Mouse (Mus musculus) embryo, embryonic 10.5 days (tissue): ENCODE results near the gene Col13a1.
A peak's percentile ranks its signal among the peaks of the same experiment; 100 is the strongest.

ENCODE experiments used
- DNase-seq: peaks from one replicate; pipeline ENCODE4 v3.0.0-alpha.2; 2015; ENCODE audit warnings: low spot score

Gene Col13a1

DNA sequence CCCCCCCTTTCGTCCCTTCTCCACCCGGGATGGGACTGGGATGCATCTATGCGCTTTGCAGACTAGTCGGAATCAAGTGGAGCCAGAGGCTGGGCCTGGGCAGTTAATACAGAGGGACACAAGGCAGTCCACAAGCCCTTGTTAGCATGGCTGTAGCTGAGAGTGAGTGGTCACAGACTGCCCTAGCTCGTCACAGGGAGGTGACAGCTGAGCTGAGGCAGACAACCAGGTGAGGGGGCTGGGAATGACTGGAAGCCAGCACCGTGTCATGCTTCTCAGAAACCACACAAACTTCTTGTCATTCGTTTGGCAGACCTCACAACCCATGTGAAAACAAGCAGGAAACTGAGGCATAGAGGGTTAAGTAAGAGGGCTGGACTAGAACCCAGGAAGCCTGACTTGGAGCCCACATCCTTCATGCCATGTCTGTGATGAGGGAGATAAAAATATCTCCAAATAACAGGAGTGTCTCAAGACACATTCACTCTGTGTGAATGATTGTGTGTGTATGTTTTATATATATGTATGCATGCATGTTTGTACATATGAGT is 10.8 kb downstream of the Col13a1 start:
- DNase-seq, result no peak

DNA sequence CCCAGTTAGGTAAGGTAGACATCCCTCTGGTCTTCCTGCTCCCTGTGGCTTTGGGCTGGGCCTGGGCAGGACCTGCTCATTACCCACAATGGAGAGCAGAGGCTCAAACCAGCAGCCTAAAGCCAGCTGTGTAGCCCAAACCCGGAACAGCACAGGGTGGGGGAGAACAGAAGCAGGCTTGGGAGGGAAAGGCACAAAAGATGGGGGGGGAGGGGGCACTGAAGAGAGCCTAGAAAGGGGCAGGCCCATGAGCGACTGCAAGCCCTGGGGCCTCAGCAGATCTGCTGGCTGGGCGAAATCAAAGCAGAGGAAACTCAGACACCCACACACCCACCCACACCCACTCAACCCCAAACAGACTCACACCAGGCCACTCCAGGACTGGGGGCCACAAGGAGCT is 11.7 kb downstream of the Col13a1 start:
- no peak for DNase-seq

DNA sequence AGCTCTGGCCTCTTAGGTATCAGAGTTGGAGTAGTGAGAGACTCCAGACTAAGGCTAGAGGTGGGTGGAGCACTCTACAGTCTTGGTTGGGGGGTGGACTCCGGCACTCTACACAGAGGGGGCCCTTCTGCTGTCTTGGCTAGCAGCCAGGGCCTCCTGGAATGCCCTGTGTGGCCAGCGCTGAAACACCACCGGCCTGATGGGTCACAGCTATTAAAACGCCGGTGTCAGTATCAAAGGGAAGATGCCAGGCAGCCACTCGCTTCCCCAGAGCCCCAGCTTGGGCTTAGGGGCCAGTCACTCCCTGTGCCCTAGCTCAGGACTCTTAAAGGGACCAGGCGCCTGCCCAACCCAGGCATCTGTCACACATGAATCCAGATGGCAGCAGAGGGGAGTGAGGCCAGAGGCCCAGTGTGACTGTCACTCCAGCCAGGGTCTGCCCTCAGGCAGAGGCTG is 13.5 kb downstream of the Col13a1 start:
- no peak for DNase-seq

DNA sequence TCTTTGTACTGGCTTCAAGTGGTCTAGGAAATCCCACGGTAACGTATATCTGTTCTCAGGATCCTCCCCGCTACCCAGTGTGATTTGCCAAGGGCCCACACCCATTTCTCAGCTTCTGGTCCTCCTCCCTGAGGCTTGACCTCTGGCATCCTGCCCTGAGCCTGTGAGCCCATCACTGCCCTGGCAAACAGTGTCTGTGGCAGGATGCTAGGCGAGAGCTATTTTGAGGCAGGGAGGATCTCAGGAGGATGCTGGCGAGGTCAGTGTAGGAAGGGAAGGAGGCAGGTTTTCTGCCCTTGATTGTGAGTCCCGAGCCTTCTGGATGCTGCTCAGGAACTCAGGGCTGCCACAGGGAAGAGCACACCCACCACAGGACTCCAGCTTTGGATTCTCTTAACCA is 22.2 kb downstream of the Col13a1 start:
- no peak for DNase-seq

DNA sequence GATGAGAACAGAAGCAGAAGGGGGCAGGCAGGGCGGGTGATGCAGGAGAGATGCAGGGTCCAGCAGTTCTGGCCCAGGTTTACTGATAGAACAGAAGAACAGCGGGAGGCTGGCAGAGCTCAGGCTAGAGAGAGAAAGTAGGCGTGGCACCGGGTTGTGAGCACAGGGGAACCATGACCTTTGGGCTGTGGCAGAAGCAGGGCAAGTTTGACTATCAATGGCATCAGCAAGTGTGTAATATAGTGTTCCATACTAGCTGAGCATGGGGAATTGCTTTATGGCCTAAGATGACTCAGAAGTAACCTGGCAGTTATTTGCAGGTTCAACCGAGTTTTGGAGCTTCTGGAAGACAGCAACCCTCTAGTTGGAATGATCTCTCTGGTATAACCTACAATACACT is 25.0 kb downstream of the Col13a1 start:
- DNase-seq, result no peak

DNA sequence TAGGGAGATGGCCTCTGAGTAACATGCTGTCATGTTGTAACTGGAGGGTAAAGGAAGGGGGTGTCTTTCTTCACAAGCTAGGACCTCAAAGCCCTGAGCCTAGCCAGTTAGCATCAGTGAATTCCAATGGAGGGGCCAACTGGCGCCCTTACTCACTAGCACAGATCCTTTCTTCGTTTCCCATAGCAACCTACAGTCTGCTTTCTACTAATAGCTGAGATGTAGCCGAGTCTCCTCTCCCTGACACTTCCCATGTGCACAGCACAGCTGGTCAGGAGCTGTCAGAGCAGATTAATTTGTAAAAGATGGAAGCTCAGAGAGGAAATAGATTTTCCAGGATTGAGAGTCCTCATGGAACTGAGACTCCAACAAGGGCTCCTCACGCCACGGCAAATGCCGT is 29.4 kb downstream of the Col13a1 start:
- peak; percentile 34 for DNase-seq

DNA sequence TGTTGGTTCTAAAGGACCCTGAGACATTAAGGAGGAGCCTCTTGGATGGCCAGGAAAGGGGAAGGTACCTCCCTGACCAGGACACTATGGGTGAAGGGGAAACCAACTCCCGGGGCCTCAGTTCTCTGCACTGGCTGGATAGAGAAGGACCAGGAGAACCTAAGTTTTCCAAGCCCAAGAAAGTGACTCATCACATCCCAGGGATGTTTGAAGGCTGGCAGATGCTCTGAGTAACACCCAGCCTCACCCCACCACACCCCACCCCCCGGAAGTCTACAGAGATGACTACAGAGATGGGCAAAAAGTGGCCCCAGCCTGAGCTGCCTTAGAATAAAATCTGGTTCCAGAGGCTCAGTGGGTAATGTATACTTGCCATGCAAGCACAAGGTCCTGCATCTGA is 34.5 kb downstream of the Col13a1 start:
- DNase-seq, result no peak

DNA sequence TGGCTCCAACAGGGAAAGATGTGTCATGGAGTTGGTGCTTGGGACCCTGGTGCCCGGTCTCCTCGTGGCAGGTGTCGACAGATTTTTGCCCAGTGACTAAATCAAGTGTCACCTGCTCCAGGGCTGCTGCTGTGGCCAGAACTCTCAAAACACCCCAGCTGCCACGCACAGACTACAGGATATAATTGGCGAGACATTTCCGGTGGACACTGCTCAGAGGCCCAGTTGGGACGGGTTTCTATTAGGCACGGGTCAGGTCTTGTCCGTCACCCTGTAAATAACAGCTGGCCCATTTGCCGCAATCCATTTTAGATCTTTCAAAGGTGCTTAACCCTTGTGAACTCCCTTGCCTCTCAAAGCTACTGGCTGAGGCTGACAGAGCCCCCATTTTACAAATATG is 35.4 kb downstream of the Col13a1 start:
- peak; percentile 70 for DNase-seq

DNA sequence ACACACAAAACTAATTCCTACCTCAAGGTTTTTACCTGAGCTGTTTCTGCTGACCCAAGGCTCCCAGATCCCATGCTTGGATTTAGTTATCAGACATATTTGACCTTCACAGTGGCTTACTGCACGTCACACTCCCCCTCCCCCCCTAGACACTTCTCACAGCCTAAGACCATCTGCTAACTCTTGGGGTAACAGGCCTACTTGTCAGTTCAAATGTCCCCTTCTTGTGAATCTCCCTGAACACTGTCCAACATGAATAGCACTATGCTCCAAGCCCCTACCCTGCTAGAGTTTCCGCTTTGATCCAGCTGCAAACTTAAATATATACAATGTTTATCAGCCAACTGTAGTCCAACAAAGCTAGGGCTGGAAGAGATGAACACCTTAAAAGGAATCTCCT is 36.2 kb downstream of the Col13a1 start:
- DNase-seq, result no peak

DNA sequence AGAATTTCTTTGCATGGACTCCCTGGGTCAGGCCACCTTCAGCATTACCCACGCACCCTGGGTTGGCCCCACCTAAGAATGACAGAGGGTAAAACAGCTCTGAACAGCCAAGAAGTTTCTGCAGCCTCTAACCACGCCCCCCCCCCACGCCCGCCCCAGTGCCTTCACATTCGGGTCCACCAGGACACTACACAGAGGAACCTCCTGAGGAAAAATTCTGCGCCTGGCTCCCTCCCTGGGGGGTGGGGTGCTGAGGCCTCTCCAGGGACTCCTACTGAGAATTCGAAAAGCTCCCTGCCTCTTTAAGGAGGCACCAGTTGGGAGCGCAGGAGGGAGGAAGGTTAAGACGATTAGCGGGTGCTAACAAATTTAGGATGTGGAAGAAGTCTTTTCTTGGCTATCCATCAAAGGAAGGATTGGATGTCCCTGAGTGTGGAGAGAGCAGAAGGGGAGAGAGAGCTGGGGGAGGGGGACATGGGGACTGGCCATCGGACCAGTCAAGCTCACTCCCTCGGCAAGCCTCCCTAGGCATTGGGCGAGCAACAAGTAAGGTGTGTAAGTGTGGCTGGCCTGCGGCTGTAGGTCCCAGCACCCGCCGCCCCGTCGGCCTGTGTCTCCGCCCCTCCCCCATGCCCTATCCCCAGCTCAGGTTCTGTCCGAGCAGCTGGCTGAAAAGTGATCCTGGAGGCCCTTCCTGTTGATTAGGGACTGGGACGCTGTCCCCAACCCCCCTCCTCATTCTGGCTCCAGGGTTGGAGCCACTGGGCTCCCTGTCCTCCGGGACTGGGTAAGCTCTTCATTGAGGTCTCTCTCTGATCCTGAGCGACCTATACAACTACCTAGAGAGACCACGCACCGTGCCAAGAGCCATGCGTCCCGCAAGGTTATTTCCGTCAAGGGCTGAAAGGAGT is 42.4 kb downstream of the Col13a1 start:
- peak; percentile 66 for DNase-seq

DNA sequence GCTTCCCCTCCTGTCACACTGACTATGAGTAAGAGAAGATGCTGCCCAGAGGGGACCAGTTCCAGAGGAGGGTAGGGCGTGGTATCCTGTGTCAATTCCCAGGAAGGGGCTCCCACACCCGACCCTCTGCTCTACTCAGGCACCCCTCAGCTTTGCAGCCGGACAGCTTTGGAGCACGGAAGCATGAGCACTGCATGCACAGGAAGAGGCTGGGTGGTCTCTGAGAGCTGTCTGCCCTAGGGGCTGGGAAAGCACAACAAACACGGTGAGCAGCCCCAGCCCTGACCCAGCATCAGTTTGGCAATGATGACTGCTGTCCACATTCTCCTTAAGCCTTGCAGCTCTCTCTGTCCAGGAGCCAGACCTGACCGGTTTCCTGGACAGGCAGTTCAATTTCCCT is 47.2 kb downstream of the Col13a1 start:
- peak; percentile 20 for DNase-seq

DNA sequence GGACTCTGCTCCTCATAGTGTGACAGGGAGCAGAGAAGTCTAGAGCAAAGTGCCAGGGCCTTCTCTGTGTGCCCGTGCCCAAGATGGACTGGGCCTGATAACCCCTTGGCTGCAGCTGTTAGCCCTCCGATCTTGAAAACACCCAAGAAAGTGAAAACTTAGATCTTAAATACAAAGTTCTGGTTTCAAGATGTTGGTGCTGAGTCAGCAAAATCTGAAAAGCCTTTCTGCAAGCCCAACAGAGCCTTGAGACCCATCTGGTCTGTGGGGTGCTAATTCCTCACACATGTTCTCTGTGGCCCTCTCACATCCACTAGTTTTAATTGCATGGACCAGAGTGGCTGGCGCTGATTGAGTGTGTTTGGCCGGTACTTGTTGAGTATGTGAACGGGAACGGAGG is 49.0 kb downstream of the Col13a1 start:
- no peak for DNase-seq

DNA sequence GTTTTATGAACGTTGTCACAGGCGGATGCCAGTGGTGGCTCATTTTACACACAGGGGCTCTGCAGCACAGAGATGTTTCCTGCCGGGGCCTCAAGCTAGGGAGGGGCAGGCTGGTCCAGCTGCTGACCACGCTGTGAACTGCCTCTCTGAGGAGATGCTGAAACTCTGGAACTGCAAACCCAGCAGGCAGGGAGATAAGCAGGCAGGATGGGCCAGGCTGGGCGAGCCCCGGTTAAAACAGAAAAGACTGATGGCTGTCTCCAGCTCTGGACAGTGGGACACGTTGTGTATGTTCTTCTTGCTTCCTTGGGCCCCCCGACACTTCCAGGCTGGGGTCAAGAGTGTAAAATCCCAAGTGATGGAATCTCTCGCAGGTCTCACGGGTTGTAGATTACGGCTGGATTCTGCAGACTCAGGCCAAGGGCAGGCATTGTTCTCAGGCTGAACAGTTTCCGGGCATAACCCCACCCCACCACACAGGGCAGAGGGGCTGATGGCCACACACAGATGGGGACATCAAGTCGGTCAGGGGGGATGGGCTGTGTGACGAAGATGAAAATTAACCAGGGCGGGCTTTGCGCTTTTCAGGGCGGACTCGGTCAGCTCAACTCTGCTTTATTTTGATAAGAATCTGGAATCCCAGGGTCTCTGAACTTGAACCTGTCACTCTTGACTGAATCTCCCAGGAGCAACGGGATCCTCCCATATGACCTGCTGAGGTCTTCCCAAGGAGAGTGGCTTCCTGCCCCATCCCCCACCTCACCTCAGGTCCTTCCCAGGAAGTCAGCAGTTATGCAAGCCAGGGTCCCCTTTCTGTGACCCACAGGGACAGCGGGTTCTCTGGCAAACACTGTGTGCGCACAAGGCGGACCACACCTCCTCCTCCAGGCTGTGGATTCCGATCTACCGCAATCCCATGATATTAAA is 49.9 kb downstream of the Col13a1 start:
- DNase-seq, result peak; percentile 78

DNA sequence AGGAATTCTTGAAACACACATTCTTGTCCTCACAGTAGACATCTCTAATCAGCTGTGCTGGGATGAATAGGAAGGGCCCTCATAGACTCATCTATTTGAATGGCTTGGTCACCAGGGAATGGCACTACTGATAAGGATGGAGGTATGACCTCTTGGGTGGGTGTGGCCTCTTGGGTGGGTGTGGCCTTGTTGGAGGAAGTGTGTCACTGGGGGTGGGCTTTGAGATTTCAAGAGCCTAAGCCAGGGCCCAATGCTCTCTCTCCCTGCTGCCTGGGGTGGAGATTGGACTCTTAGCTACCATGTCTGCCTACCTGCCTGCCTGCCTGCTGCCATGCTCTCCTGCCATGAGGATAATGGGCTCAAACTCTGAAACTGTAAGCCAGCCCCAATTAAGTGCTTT is 53.2 kb downstream of the Col13a1 start:
- no peak for DNase-seq

DNA sequence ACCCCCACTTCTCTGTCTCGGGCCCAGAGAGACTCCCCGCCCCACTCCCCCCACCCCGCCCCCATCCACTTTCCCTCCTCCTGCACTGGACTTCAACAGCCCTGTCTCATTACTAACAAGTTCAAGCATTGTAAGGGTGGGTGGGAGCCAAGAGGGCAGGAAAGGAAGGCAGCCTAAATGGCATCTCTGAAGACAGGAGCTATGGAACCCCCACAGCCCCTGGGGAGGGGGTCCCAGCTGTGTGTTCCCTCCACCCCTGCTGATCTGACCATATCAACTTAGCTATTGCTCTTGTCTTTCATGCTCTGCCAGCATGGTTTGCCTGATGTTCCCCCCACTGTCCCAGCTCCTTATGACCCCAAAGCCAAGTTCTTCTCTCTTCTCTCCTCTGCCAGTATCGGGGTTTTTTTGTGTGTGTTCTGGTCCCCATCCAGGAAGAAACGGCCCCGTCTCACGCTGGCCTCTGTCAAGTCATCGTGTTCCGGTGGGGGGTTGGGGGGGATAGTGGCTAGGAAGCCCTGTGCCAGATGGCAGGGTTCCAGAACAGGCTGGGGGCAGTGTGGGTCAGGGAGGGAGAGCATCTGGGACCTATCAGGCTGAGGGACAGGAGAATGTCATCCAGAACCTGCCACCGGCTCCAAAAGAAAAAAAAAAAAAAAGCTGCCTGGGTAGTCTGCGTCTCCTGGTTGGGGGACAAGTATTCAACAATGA is 58.1 kb downstream of the Col13a1 start:
- peak; percentile 34 for DNase-seq

DNA sequence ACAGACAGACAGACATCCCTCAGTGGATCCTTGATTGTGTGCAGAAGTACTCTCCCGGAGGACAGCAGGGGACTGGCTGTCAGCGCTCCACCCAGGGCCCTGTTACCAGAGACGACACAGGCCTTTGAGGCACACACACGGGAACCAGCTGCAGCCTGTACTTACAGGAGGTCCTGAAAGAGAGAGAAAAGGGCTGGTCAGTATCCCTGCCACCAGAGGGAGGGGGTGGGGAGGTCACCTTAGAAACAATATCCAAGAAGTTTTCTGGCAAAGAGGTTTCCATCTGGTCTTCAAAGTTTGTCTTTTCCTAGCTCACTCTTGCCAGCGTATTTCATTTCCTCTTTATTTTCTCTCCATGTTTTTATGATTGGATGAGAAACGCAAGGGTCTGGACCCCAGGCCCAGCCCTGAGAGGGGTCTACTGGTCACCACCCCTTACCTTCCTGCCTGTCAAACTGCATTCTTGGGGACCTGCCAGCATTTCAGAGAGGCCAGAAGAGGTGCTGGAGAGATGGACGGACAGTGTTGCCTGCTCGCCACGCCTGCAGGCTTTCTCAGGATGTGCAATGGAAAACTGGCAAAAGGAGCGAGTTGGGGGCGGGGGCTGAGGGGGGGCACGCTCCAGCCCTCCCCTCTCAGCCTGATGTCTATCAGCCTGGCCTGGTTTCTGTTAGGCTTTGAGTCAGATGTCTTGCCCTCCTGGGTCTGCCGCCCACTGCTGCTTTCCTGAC is 58.8 kb downstream of the Col13a1 start:
- DNase-seq, result peak; percentile 55

DNA sequence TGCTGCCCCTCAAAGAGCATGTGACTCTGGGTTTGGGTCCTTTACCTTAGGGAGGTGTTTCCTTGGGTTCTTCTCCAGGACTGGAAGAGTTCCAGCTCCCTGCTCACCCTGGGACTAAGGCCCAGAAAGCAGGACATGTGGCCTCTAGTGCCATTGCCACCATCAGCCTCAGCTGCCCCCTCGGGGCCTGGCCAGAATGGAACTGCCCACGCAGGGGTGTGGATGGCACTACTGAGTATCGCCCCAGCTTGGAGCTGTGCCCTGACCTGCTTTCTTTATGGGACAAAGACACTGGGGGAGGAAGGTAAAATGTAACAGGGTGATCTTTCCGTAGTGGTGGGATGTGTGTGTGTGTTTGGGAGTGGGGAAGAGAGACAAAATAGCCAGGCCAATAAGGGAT is 59.4 kb downstream of the Col13a1 start:
- DNase-seq, result no peak

DNA sequence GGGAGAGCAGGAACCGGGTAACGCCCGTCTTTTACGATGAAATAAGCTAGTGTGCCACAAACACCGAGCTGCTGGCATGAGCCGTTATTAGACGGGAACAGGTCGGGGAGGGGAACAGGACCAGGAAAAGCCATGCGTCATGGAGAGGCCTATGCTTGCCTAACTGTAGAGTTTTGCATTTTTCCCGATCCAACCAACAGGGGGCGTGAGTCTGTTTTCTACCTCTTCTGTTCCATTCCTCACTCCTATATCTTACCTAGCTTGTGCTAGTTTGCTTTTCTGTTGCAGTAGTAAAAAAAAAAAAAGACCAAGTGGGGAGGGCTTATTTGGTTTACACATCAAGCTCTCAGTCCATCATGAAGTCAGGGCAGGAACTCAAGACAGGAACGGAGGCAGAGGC is 61.8 kb downstream of the Col13a1 start:
- DNase-seq, result no peak

DNA sequence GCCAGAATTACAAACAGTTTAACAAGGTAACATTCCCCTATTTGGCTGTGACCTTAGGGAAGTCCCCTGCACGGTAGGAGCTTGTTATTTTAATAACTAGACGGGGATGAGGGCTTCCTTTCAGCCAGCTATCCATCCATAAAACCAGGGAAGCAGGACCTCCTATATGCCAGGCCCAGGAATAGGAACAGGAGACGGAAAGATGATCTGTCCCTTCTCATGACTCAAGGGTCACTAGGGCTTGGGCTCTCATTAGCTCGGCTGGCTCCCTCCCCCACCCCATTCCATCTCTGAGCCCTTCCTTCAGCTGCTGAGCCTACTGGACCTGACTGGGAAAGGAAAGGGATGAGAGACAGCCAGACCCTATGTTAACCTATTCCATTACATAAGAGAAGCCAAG is 67.1 kb downstream of the Col13a1 start:
- no peak for DNase-seq

DNA sequence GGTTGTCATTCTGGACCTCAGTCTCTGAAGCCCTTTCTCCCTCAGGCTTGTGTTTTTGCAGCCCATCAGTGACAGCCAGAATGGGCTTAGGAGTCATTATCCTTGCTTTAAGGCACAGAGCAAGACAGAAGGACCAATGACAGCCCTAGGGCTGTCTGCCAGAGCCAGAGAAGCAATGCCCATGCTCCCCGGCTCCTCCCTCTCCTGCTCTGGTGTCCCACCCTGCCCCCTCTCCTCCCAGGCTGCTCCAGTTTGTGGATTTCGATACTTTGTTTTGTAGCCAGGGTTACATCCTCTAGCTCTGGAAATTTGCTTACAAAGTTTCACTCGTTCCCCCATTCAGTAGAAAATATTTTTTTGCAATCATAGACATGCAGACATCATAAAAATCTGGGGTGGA is 69.9 kb downstream of the Col13a1 start:
- no peak for DNase-seq

DNA sequence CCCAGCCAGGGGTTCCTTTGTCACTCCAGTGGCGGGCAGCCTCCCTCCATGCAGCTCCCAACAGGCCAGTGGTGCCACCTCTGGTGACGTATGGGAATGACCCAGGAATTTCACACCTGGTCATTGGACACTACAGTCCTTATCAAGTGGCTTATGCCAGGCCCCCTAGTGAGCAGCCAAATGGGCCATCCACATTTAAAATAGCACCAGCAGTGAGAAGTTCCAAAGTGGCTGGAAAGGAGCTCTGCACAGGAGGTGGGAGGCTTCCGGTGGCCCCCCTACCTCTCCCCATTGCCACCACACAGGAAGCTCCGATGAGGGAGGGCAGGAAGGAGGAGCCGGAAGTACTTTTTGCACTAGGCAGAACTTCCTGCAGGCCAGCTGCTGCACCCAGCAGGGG is 72.7 kb downstream of the Col13a1 start:
- peak; percentile 58 for DNase-seq
